Mouse (Mus musculus): ENCODE measurements around the gene Fbxl3. TPM values are rescaled to one million over a fixed set of nuclear protein-coding genes. Genes with fewer than 3 reads are reported as not detected.

The Fbxl3 gene
- polyA plus RNA-seq, 1 experiment from 2014 or later = 13.8 TPM

DNA sequence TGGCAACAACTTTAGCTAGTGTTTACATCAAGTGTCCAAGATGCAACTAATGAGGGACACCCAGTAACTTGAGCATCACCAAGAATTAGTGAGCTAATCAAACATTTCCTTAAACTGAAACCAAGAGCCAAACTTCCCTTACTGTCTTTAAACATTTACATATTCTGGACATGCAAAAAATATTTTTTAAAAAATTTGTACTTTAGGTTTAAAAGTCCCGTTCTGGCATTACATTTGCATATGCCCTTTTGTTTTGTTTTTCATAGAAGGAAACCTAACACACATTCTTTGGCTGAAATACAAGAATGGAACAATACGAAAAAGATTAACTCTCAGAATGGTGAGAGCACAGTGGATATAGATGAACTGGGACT lies 1.2 kb downstream of the Fbxl3 start:
- peak overlapping the region; percentile 82 for H3K4me3 ChIP-seq
- H3K9me3 ChIP-seq = no peaks in the 10 kb centered on the region
- 9% methylated on average over 2 of the region's 2 CpGs for WGBS
- H3K27me3 ChIP-seq (ENCODE audit: poor library complexity, severe bottlenecking) = no peaks in the 10 kb centered on the region
- DNase-seq (ENCODE audit: extremely low spot score, low spot score) = no peak
- peak overlapping the region; percentile 99 for H3K27ac ChIP-seq
- peaks cover 26% of the 10 kb centered on the region for H3K4me1 ChIP-seq
- H3K36me3 ChIP-seq (replicated peaks) = peaks cover 34% of the 10 kb centered on the region

DNA sequence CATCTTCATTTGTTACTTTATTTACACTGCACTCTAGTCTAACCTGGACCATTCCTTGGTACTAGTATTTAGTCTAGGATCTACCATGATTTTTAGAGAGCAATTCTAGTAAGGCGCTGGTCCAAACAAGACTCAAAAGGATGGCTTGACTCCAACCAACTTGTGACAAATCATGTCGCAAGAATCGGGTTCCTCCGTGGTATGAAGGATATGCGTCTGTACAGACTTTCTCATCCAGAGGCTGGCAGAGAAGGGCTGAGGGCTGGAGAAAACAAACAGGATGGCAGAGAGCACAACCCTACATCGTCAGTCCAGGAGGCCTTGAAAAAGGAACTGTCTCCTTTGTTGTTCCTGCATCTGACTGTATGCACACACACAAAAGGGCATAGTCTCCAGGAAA lies 2.7 kb downstream of the Fbxl3 start:
- DNase-seq (ENCODE audit: extremely low spot score, low spot score) = no peak
- Histone ChIP-seq H3K4me3 (no peak overlapping the region), H3K36me3 (replicated peaks) (peaks cover 47% of the 10 kb centered on the region), H3K9me3 (no peaks in the 10 kb centered on the region), H3K4me1 (peaks cover 19% of the 10 kb centered on the region), H3K27me3 (ENCODE audit: poor library complexity, severe bottlenecking) (no peaks in the 10 kb centered on the region), H3K27ac (no peak overlapping the region)
- WGBS = 85% methylated on average over 6 of the region's 6 CpGs

DNA sequence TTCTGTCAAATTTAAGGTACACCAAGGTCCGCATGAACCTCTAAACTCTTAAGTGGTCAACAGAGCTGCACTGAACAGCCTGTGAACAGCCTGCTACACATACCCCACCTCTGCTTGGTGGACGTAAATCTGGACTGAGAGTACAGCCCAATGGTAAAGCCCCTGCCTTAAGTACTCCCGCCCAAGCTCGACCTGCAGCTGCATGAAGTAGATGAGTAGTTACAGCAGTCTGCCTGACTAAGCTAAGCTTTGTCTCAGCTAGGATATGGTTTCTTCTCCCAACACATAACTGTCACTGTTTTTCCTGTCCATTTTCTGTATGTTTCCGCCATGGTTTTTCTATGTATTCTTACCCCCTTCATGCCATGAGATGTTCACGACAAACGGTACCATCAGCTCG lies 3.5 kb downstream of the Fbxl3 start:
- 94% methylated on average over 8 of the region's 8 CpGs for WGBS
- Histone ChIP-seq H3K9me3 (no peaks in the 10 kb centered on the region), H3K4me3 (no peak overlapping the region), H3K4me1 (peaks cover 19% of the 10 kb centered on the region), H3K36me3 (replicated peaks) (peaks cover 55% of the 10 kb centered on the region), H3K27ac (no peak overlapping the region), H3K27me3 (ENCODE audit: poor library complexity, severe bottlenecking) (no peaks in the 10 kb centered on the region)
- DNase-seq (ENCODE audit: extremely low spot score, low spot score) = no peak

DNA sequence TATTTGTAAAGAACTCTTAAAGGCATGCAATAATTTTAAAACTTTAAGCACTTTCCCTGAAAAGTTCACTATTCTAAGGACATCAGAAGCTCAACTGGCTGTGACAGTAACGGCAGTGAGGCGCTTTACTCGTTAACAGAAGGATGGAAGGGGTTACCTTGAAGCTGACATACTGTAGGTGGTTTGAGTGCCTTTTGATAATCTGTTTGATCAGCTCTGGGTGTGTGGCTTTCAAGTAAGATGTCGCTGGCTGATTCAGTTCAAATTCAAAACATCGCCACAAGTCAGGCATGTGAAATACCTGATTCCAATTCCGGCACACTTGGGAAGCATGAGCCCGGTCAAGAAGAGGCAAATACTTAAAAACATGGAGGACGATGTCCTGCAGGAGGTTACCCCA lies 4.3 kb downstream of the Fbxl3 start:
- peaks cover 59% of the 10 kb centered on the region for H3K36me3 ChIP-seq (replicated peaks)
- no peak for DNase-seq (ENCODE audit: extremely low spot score, low spot score)

DNA sequence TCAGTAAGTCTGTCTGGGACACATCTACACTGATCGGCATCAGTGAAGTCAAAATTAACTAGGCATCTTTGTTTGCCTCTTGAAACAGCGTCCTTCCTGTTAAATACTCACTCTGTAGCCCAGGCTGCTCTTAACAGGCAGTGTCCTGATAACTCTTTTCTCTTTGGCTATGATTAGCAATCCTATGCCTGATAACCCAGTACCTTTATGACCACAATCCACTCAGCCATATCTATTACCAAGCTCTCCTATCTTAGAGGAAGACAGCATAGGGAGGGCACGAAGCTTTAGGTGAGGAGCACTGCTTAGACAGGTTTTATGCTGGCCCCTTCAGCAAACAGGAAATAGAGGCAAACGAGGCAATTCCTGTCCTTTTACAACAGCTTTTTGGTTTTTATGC lies 5.7 kb downstream of the Fbxl3 start:
- Histone ChIP-seq H3K27ac (no peak overlapping the region), H3K36me3 (replicated peaks) (peaks cover 69% of the 10 kb centered on the region), H3K27me3 (ENCODE audit: poor library complexity, severe bottlenecking) (no peaks in the 10 kb centered on the region), H3K4me1 (peaks cover 19% of the 10 kb centered on the region), H3K4me3 (no peak overlapping the region), H3K9me3 (no peaks in the 10 kb centered on the region)
- 91% methylated on average over 4 of the region's 4 CpGs for WGBS
- no peak for DNase-seq (ENCODE audit: extremely low spot score, low spot score)

More for the DNA sequence above, 4.3 kb downstream of the Fbxl3 start:
- Histone ChIP-seq H3K4me3 (no peak overlapping the region), H3K27me3 (ENCODE audit: poor library complexity, severe bottlenecking) (no peaks in the 10 kb centered on the region), H3K9me3 (no peaks in the 10 kb centered on the region), H3K4me1 (peaks cover 19% of the 10 kb centered on the region), H3K27ac (no peak overlapping the region)
- 94% methylated on average over 8 of the region's 8 CpGs for WGBS

DNA sequence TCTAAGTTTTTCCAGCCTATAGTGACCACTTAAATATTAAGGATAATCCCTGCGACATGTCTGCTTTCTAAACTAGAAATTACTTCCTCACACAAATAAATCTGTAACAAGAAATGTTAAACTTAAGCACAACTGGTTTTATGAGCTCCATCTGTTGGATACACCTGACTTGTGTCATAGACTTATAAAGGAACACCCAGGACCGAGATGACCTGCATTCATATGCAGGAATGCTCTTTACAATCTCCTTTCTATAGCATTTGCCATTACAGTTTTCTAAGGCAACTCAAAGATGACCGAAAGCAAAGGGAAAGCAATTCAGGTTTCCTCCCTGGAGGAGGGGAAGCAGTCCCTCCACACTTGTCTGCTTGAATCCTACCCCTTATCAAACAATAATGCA lies 6.1 kb downstream of the Fbxl3 start:
- Histone ChIP-seq H3K36me3 (replicated peaks) (peaks cover 73% of the 10 kb centered on the region), H3K4me3 (no peak overlapping the region), H3K9me3 (no peaks in the 10 kb centered on the region), H3K4me1 (peaks cover 19% of the 10 kb centered on the region), H3K27me3 (ENCODE audit: poor library complexity, severe bottlenecking) (no peaks in the 10 kb centered on the region), H3K27ac (no peak overlapping the region)
- 90% methylated on average over 3 of the region's 3 CpGs for WGBS
- DNase-seq (ENCODE audit: extremely low spot score, low spot score) = no peak

DNA sequence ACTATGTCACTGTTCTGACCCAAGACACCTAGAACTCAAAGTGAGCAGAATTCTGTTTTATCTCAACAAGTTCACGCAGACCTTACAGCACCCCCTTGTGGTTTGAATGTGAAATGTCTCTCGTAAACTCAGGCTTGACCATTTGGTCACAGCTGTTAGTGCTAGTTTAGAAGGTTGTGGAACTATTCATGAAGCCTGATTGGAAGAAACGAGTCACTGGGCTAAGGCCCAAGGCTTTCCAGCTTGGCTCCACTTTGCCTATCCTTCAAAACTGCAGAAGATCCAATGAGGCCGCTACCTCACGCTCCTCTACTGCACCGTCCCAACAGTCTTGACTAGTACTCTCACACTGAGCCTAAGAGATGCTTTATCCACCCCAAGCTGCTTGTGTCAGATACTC lies 10.7 kb downstream of the Fbxl3 start:
- Histone ChIP-seq H3K27ac (no peak overlapping the region), H3K9me3 (no peaks in the 10 kb centered on the region), H3K4me1 (no peaks in the 10 kb centered on the region), H3K27me3 (ENCODE audit: poor library complexity, severe bottlenecking) (no peaks in the 10 kb centered on the region), H3K36me3 (replicated peaks) (peaks cover 89% of the 10 kb centered on the region), H3K4me3 (no peak overlapping the region)
- WGBS = 76% methylated on average over 6 of the region's 6 CpGs
- DNase-seq (ENCODE audit: extremely low spot score, low spot score) = no peak

DNA sequence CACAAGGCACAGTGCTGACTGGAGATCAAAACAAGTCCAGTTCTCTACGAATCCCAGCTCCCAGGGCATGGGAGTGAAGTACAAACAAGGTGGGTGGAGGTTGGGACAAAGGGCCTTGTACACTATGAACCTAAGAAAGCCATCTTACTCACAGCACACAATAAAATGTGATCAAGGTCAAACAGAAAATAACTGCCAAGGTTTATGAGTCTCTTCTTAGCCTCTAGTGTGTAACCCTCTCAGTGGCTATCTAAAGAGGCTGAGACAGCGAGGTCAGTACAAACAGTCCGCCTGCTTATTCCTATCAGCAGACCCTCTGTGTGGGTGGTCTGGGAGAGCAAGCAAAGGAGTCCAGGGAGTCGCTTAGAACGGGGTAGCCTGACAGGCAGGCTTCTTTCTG lies 11.5 kb downstream of the Fbxl3 start:
- Histone ChIP-seq H3K4me1 (no peaks in the 10 kb centered on the region), H3K27ac (no peak overlapping the region), H3K36me3 (replicated peaks) (peaks cover 89% of the 10 kb centered on the region), H3K27me3 (ENCODE audit: poor library complexity, severe bottlenecking) (no peaks in the 10 kb centered on the region), H3K9me3 (no peaks in the 10 kb centered on the region), H3K4me3 (no peak overlapping the region)
- WGBS = 95% methylated on average over 5 of the region's 5 CpGs
- no peak for DNase-seq (ENCODE audit: extremely low spot score, low spot score)

DNA sequence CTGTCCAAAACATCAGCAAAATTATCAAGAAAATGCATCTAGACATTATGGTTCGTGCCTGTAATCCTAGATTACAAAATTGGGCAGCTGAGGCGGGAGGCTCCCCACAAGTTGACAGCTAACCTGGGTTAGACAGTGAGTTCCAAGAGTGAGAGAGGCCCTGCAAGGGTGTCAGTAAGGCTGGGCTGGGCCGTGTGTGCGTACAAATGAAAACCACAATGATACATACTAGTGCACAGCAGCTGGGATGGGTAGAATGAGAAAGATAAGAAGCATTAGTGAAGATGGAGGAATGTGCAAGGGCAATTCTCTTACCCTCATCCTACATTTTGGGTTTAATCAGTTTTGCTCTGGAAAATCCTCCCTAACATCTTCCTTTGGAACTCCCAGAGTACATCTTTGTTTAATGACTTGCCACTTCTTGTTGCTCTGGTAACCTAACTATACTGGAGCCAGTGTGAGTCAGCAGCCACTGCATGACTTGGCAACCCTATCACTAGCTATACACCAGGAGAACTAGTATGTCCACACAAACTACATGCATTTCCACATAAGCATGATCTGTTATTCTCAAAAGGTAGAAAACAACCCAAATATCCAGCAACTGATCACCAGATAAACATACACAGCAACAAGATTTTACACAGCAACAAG lies 12.6 kb downstream of the Fbxl3 start:
- Histone ChIP-seq H3K4me3 (no peak overlapping the region), H3K4me1 (no peaks in the 10 kb centered on the region), H3K27me3 (ENCODE audit: poor library complexity, severe bottlenecking) (no peaks in the 10 kb centered on the region), H3K36me3 (replicated peaks) (peaks cover 91% of the 10 kb centered on the region), H3K27ac (no peak overlapping the region), H3K9me3 (no peaks in the 10 kb centered on the region)
- WGBS = 92% methylated on average over 4 of the region's 4 CpGs
- DNase-seq (ENCODE audit: extremely low spot score, low spot score) = no peak

DNA sequence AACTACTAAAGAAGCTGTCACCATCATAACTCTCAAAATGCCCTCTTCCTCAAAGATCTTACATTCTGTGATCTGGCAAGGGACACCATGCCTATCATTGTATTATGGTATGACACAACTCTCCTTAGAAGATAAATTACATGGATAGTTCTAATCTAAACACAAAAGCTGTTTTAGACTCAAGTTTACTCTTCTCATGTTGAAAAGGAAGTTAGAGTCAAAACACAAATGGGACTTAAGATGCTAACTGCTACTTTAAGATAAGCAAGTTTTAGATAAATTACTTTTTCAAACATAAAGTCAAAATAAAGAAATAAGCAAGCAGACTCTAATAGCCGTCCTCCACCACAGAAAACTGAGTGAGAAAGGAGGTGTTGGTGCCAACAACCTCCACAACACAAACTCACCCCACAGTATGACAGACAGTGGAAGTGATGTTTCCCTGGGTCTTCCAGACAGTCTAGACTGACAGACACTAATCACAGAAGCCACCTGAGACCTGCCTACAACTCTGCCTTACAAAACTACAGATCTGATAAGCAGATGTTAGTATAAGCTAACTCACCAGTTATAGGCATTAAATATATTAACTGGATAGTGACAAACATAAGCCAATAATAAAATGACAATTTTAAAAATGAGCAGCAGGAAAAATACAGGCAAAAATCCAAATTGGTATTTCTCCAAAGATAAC lies 13.4 kb downstream of the Fbxl3 start:
- Histone ChIP-seq H3K27ac (no peak overlapping the region), H3K36me3 (replicated peaks) (peaks cover 86% of the 10 kb centered on the region), H3K9me3 (no peaks in the 10 kb centered on the region), H3K4me1 (no peaks in the 10 kb centered on the region), H3K27me3 (ENCODE audit: poor library complexity, severe bottlenecking) (no peaks in the 10 kb centered on the region), H3K4me3 (no peak overlapping the region)
- WGBS = 93% methylated on average over 1 of the region's 1 CpGs
- DNase-seq (ENCODE audit: extremely low spot score, low spot score) = no peak

DNA sequence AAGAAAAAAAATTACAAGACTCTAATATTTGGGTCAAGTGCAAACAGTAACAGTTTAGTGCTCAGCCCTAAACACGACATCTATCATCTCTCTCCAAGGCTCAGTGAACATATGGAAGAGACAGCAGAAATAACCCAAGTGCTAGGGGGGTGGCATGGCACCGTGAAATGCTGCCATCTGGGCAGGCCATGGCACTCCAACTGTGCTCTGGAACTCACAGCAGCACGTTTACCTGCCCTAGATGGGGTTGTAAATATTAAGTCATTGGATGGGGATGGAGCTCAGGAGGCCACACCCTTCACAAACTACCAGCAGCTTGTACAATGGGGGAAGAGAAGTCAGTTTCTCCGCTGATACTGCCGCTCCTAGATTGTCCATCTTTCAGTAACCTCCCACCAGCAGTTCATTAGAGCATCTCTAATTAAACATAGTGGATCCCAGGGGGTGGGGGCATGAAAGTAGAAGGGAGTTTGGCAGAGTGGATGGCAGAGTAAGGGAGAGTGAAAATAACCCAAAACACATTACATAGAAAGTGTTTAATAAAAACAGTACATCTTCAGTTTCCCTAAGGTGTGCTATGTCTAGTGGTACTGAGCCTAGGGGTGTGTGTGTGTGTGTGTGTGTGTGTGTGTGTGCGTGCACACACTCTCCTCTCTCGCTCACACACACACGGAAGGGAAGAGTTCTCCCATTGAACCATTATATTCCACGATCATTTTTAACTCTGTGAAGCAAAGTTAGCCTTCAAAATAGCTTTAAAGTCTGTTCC lies 20.0 kb downstream of the Fbxl3 start:
- Histone ChIP-seq H3K36me3 (replicated peaks) (peaks cover 87% of the 10 kb centered on the region), H3K27ac (no peak overlapping the region), H3K4me1 (no peaks in the 10 kb centered on the region), H3K4me3 (no peak overlapping the region), H3K27me3 (ENCODE audit: poor library complexity, severe bottlenecking) (no peaks in the 10 kb centered on the region), H3K9me3 (no peaks in the 10 kb centered on the region)
- no peak for DNase-seq (ENCODE audit: extremely low spot score, low spot score)
- WGBS = 91% methylated on average over 9 of the region's 9 CpGs

DNA sequence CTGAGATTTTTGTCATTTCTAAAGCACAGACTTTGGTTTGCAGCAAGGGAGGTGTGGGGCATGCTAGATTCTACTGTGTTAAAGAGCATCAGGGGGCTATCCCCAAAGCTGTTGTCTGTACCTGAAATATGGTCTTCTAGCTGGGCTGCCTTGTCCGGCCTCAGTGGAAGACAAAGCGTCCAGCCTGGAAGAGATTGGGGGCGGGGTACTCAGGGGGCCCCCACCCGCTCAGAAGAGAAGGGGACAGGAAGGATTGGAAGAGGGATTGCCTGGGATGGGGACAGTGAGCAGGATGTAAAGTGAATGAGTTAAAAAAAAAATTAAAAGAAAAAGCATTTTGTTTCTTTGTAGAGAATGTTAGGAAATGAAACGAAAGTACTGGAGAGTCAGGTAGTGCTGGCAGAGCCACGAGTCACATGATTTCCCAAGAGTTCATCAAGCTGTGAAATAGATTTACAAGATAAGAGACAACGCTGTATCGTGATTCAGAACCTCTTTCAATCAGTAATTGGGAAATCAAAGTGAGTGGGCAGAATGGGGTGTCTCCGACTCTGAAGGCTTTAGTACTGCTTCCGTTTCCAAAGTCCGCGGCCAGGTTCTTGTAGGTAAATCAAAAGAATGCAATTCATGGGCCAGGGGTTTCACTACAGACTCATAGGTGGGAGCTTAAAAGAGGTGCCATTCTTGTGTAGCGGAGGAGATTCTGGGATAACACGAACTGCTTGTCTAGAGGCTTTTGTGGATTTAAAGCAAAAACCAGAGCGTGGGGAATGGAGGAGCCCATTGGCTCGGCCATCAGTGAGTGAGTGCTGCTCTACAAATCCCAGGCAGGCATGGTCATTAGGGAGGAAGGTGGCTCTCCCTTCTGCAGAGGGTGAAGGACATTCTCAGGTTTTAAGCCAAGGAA lies 21.1 kb downstream of the Fbxl3 start:
- Histone ChIP-seq H3K4me3 (no peak overlapping the region), H3K4me1 (no peaks in the 10 kb centered on the region), H3K9me3 (no peaks in the 10 kb centered on the region), H3K27ac (no peak overlapping the region), H3K36me3 (replicated peaks) (peaks cover 88% of the 10 kb centered on the region), H3K27me3 (ENCODE audit: poor library complexity, severe bottlenecking) (no peaks in the 10 kb centered on the region)
- no peak for DNase-seq (ENCODE audit: extremely low spot score, low spot score)
- WGBS = 90% methylated on average over 16 of the region's 16 CpGs

Data from forebrain, embryonic 10.5 days (tissue).